Mouse (Mus musculus): ENCODE measurements around the gene Dhx29. TPM values are rescaled to one million over a fixed set of nuclear protein-coding genes. Genes with fewer than 3 reads are reported as not detected.

Gene Dhx29
- polyA plus RNA-seq, 1 experiment: 2.2 TPM

Other genes starting within 250 kb of the Dhx29 start
- 29.7 and 86.2 TPM in 2 replicates for gene Plpp1, start 126.7 kb upstream of the Dhx29 start, polyA plus RNA-seq (2012; rRNA removed)
- gene Mtrex, start 56 bp upstream of the Dhx29 start, polyA plus RNA-seq (2012; rRNA removed): 5.6 and 7.4 TPM in 2 replicates
- 0.22 and 0.37 TPM in 2 replicates for gene Ccno, start 60.3 kb downstream of the Dhx29 start, polyA plus RNA-seq (2012; rRNA removed)
- not detected in 2 replicates for gene Mcidas, start 66.4 kb downstream of the Dhx29 start, polyA plus RNA-seq (2012; rRNA removed)
- gene Cdc20b, start 107.7 kb downstream of the Dhx29 start, polyA plus RNA-seq (2012; rRNA removed): 0.05 TPM in 1 of 2 replicates, not detected in the other
- 2.4 and 2.7 TPM in 2 replicates for gene Gpx8, start 119.0 kb downstream of the Dhx29 start, polyA plus RNA-seq (2012; rRNA removed)
- gene Gzma, start 173.5 kb downstream of the Dhx29 start, polyA plus RNA-seq (2012; rRNA removed): 19.4 and 36.9 TPM in 2 replicates